Mouse (Mus musculus) E14TG2a.4 (cell line): ENCODE data around the gene Rhbdl2.

Experiments
- CTCF ChIP-seq: conservative IDR thresholded peaks from 2 replicates; pipeline ENCODE4 v1.5.1; 2014; ENCODE audit warnings: low read length
- NANOG ChIP-seq: IDR thresholded peaks from 2 replicates; pipeline ENCODE4 v1.6.1; 2014; ENCODE audit warnings: borderline replicate concordance, low read length, mixed read lengths
- POU5F1 ChIP-seq: IDR thresholded peaks from 2 replicates; pipeline ENCODE4 v1.6.1; 2014; ENCODE audit warnings: low read length, borderline replicate concordance

DNA sequence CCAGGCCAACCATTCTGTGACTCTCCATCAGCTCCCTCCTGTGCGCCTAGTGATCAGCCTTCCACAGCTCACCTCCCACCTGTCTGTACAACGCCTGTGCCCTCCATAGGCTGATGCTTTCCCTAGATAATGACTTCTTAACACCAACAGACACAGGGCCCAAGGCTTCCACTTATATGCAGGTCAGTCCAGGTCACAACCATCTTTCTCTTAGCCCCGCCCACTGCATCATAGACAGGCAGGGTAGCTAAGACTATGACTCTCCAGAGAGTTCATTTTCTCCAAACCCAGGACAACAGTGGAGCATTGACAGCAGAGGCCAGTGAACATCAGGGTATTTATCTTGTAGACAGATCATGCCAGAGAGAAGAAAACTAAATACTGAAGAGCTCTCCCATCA is 71.7 kb downstream of the Rhbdl2 start, which contains the start of gene 4933427I04Rik:
- no peak for TF ChIP-seq CTCF
- TF ChIP-seq NANOG, result no peak
- no peak for TF ChIP-seq POU5F1
